Mouse (Mus musculus): ENCODE measurements around the gene Use1.
"Not testable (repeated sequence)": the region's sequence is repeated elsewhere in the genome, so short reads cannot be mapped to it uniquely, and the experiment has no call there.

Use1 gene

DNA sequence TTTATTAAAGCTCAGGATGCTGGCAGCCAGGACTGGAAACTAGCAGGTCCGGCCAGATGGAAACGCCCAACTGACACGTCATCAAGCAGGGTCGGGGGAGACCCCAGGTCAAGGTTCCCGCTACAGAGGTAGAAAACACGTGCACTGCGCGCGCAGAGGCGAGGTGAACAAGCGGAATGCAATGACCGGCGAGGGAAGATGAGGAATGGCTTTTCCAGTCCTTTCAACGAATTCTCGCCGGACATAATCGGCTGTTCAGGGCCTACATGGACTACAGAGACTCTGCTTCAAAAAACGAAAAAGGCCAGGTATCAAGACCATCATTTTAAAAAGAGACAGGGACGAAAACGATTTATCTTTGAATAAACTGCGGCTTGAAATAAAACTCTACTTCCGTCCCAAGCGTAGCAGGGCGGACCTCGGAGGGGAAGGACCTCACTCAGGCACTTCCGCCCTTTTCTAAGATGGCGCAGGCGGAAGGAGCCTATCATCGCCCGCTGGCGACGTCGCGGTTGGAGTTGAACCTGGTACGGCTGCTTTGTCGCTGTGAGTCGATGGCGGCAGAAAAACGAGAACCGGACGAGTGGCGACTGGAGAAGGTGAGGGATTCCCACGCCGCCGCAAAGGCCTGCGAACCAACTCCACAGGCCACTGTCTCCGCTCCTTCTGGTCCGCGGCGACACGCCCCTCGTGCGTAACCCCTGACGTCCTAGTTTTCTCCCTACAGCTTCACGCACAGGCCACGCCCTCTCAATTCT lies at the start of gene Use1:
Gene Use1 (plus strand): TSS at position 78 of the 758 bp plus-strand sequence.
- peak; percentile 86 to 90 for DNase-seq (ENCODE audit: low spot score in 2 of 2)

DNA sequence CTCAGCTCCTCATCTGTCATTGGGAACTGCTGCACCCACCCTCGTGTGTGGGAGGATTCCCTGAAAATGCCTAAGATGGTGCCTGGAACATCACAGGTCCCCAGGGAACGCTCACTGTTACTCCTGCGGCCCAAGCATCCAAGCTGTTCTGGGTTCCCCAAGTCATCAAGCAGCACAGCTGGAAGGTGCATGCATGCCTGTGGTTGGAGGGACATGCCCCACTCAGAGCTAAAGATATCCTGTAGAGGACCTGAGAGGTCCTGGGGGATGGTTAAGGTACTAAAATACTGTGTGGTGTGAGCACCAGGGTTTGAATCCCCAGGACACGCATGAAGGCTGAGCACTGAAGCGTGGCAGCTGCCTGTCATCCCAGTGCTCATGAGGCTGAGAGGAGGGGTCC lies 48.0 kb upstream of the Use1 start:
- not testable (repeated sequence) for DNase-seq (ENCODE audit: low spot score in 2 of 2)

- DNase-seq (ENCODE audit: low spot score in 2 of 2) = not testable (repeated sequence)
Observed at GRCm38 (mm10) chr8:71319760-71320159, 46.9 kb upstream of the Use1 start.

GRCm38 (mm10) chr8:71322939-71323338 lies 43.7 kb upstream of the Use1 start:
- no peak for DNase-seq (ENCODE audit: low spot score in 2 of 2)

GRCm38 (mm10) chr8:71324848-71325247 lies 41.8 kb upstream of the Use1 start:
- no peak for DNase-seq (ENCODE audit: low spot score in 2 of 2)

DNA sequence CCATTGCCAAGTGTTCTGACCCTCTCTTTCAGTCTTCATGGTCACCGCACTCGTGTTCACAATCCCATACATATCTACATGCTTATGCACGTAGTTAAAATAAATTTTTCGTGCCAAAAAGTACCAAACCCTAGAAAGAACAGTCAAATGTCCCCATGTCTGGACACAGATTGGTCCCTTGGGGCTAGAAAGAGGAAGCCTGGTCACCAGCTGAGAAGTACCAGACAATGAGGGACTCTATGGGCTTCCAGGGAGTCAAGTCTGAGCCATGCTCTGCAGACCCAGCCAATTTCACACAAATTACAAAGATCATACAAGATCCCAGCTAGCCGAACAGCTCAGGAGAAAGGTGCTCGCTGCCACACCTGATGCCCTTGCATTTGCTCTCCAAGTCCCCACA lies 28.8 kb upstream of the Use1 start:
- DNase-seq (ENCODE audit: low spot score in 2 of 2) = not testable (repeated sequence)

GRCm38 (mm10) chr8:71340625-71341024 lies 26.0 kb upstream of the Use1 start:
- DNase-seq (ENCODE audit: low spot score in 2 of 2) = peak; percentile 35 to 73

GRCm38 (mm10) chr8:71346581-71346980 lies 20.1 kb upstream of the Use1 start:
- DNase-seq (ENCODE audit: low spot score in 2 of 2) = no peak

DNA sequence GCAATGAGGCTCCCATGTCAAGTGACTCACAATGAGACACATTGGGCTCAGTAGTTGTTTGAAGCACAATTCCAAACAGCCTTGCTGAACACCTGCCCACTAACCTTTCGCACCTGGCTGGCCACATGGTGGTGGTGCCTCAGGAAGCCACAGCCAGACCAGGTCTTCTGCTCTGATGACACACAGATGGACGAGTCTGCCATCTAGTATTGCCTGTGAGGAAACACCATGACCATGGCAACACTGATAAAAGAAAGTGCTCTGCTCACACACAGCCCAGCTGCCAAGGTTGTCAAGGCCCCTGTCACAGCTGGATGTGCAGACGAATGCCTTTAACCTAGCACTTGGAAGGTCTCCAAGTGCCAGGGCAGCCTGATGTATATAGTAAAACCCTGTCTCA lies 15.5 kb upstream of the Use1 start:
- DNase-seq (ENCODE audit: low spot score in 2 of 2) = no peak

- no peak for DNase-seq (ENCODE audit: low spot score in 2 of 2)
Observed at GRCm38 (mm10) chr8:71351520-71351919, 15.1 kb upstream of the Use1 start.

- no peak for DNase-seq (ENCODE audit: low spot score in 2 of 2)
Observed at GRCm38 (mm10) chr8:71358026-71358425, 8.6 kb upstream of the Use1 start.

DNA sequence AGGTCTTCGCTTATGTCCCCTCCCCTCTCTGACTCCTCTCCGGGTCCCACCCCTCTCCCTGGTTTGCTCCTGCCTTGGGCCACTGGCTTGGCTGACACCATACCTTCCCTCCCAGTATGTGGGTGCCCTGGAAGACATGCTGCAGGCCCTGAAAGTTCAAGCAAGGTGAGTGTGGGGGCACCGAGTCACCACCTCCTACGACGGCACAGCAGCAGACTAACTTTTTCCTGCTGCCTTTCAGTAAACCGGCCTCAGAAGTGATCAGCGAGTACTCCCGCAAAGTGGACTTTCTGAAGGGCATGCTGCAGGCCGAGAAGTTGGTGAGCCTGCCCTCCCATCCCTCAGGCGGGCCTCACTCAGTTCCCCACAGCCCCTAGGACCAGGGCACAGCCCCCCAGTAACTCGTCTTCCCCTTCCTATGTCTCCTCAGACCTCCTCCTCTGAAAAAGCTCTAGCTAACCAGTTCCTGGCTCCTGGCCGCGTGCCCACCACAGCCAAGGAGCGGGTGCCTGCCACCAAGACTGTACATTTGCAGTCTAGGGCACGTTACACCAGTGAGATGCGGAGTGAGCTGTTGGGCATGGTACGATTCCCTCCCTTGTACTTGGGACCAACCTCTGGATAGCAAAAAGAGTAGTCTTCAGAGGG lies 1.0 kb downstream of the Use1 start:
- peak in 1 of 2 experiments; percentile 65 for DNase-seq (ENCODE audit: low spot score in 2 of 2)

DNA sequence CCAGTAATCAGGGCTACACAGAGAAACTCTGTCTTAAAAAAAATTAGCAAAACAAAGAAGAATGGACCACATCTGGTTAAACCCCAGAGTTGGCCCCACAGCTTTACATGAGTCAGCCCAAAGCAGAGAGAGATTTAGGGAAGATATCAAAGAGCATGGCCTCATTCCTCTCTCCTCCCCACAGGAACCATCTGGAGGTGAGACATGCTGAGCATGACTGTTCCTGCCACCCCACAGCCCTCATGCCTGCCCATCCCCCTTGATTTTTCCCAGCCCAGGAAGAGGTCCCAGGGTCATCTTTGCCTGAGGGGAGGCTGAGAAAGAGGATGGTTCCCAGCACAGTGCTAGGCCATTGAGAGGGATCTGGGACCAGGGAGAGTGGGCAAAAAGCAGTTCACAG lies 1.7 kb downstream of the Use1 start:
- DNase-seq (ENCODE audit: low spot score in 2 of 2) = no peak

- DNase-seq (ENCODE audit: low spot score in 2 of 2) = peak in 1 of 2 experiments; percentile 58
Observed at GRCm38 (mm10) chr8:71369040-71369718, 2.5 kb downstream of the Use1 start.

- DNase-seq (ENCODE audit: low spot score in 2 of 2) = no peak
Observed at GRCm38 (mm10) chr8:71370711-71371235, 4.1 kb downstream of the Use1 start.

- peak; percentile 97 to 99 for DNase-seq (ENCODE audit: low spot score in 2 of 2)
Observed at GRCm38 (mm10) chr8:71371236-71371848, 4.7 kb downstream of the Use1 start, which contains the start of gene Ocel1. Gene Ocel1 (plus strand): TSS chr8:71371298.

DNA sequence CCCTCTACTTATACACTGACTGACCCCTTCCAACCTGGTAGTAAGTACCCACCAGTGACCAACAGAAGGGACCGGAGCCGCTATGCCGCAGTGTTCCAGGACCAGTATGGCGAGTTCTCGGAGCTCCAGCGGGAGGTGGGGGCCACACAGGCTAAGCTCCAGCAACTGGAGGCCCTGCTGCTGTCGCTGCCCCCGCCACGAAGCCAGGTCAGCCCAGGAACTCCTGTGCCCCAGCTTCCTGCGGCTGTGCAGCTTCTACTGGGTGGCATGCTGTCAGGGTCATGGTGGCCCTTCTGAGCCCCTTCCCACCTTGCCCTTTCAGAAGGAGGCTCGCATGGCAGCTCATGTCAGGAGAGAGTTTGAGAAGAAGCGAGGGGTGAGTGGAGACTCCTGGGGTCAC lies 5.8 kb downstream of the Use1 start:
- DNase-seq (ENCODE audit: low spot score in 2 of 2) = no peak

DNA sequence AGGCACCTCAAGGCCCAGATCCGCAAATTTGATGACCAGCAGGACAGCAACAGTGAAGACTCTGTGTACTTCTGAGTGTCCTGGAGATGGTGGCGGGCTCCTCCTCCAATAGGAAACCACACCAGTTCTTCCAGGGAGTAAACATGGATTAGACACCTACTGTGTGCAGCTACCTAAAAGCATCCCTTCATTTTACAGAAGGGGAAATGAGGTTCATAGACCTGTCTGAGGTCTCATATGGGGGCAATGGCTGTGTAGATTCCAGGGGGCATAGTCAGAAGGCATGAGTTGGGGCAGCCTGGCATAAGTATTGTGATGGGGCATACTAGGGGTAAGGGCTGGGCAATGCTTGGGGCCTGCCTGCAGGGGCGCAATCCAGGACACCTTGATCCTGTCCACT lies 6.4 kb downstream of the Use1 start:
- no peak for DNase-seq (ENCODE audit: low spot score in 2 of 2)

DNA sequence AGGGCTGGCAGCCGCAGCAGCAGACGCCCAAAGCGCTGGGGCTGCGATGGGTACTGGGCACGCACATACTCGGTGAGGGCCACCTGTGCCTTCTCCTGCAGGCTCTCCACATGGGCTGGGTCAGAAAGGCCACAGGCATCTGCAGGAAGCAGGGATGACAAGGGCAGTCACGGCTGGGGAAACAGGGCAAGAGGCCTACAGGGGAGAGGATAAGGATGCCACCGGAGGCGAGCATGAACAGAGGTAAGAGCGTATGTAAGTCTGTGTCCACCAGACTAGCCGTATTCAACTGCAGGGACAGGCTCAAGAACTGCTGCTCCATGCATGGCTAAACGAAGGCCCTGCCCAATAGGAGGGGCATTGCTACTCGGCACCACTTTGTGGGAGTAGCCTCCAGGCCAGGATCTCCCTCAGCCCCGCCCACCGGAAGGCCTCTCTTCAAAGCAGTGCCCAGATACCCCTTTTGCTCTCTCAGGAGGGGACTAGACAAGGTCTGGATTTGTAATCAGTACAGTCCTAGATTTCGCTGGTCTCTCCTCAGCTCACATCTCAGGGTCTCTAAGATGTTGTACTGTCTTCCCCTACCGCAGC lies 8.1 kb downstream of the Use1 start:
- no peak for DNase-seq (ENCODE audit: low spot score in 2 of 2)

DNA sequence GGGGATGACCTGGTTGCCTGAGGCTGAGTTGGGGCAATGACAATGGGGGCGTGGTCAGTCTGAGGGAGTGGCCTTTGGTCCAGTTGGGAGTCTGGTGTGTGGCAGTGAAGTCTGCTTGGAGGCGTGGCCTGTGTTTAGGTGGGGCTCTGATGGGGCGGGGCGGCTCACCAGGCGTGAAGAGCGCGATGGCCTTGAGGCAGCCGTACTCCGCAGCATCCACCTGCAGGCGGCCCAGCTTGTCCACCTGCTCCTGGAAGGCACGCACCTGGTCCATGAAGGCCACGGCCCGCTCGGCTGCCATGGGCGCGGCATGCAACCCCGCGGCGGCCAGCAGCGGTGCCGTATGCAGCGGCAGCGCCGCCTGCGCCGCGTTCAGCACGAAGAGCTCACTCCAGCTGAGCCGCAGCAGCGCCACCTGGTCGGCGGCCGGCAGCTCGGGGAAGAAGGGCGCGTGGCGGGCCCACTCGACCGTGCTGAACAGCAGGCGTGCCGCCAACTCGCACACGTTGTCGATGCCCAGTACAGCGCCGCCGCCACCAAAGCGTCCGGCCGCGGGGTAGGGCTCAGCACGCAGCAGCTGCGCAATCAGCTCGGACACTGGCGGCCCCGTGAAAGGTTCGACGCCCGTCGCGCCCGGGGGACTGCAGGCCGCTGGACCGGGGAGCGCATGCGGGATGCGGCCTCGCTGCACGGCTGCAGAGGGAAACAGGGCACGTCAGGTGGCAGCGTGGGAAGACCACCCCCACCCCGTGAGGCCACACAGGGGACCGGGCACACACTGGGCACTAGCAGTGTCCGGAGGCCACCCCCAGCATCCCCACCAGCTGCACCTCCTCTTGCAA lies 9.2 kb downstream of the Use1 start:
- peak; percentile 65 to 78 for DNase-seq (ENCODE audit: low spot score in 2 of 2)

Measured in spleen, postnatal 4 days (tissue).